Mouse (Mus musculus) thymus, adult 2 months (tissue): ENCODE measurements around the gene Larp4.

Source experiments
- CTCF ChIP-seq: fragments of 200-500 bp; IDR thresholded peaks from 2 replicates; pipeline ENCODE4 v1.5.1; 2012; ENCODE audit warnings: mild to moderate bottlenecking, control low read depth, low read length, moderate library complexity, borderline replicate concordance; ENCODE audit not compliant: control insufficient read depth, poor library complexity, insufficient read depth; ENCODE audit errors: extremely low read depth
- POLR2A ChIP-seq: fragments of 200-500 bp; IDR thresholded peaks from 2 replicates; pipeline ENCODE4 v1.6.1; 2012; ENCODE audit warnings: mild to moderate bottlenecking, low read length, control low read depth, moderate library complexity; ENCODE audit not compliant: control insufficient read depth, poor library complexity, insufficient read depth; ENCODE audit errors: extremely low read depth

DNA sequence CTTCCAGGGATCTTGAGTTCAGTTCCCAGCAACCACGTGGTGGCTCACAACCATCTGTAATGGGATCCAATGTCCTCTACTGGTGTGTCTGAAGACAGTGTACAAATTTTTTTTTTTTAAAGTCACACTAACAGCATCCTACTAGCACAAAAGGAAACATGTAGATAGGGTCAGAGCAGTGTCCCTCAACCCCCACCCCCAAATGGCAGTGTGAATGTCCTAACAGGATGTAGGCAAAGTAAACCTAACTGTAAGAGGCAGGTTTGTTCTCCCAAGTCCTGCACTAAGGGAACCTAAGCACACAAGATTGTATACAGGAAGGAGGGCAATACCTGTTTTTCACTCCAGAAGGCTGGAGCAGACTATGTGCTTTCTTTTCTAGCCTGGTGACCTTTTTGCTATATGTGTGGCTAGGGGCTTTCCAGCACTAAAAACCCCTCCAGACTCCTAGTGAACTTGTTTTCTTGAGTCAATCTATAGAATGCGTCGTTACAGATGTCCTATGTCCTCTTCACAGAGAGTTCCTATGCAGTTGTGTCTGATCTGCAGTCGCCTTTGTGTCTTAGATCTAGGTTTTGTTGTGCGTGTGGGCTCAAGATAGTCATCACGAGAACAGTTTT, 48.5 kb downstream of the Larp4 start:
- TF ChIP-seq CTCF (no peak), POLR2A (no peak)
